12 mouse cellular contexts compared by ENCODE assay signal in genomic region chr1:54513836-54514235, GRCm38 (mm10). TPM values are rescaled to one million over a fixed set of nuclear protein-coding genes. Genes with fewer than 3 reads are reported as not detected.
DNase-seq lines count a peak whose midpoint lies in the region; ATAC-seq and TF ChIP-seq lines count a peak whose summit lies in the region.
"Had no signal": no experiment of that assay in that cellular context is flagged by ENCODE, and none has a peak within 500 bp of the region (broad histone marks: within the 10 kb centered on the region; RNA-seq: fewer than 3 reads in every experiment).

No protein-coding gene starts in this region.

- peak; percentile 47; the same call in 1 of the 2 replicates for TF ChIP-seq CTCF in forebrain, postnatal 0 days (IDR thresholded peaks at IDR 0.05; ENCODE audit: low read depth)
- peak; percentile 41; the same call in 1 of the 2 replicates for TF ChIP-seq CTCF in liver, embryonic 14.5 days (IDR thresholded peaks at IDR 0.05; ENCODE audit: low read depth)
- TF ChIP-seq CTCF in E14TG2a.4 (conservative IDR thresholded peaks at IDR 0.05; ENCODE audit: low read length): peak; percentile 61

- 87% methylated on average over 1 of the region's 1 CpGs for WGBS in forebrain, postnatal 0 days
- 84% methylated on average over 1 of the region's 1 CpGs for WGBS in forebrain, embryonic 16.5 days
- 70% methylated on average over 1 of the region's 1 CpGs for WGBS in liver, embryonic 14.5 days (ENCODE audit: insufficient replicate concordance)
- WGBS in limb, embryonic 10.5 days: 87% methylated on average over 1 of the region's 1 CpGs

- H3K9ac ChIP-seq in forebrain, postnatal 0 days: no peak overlapping the region
- no peak overlapping the region for H3K9ac ChIP-seq in forebrain, embryonic 16.5 days (replicated peaks; ENCODE audit: low read depth, low read length)
- no peak overlapping the region for H3K9ac ChIP-seq in liver, embryonic 14.5 days (replicated peaks)
- H3K9ac ChIP-seq: limb, embryonic 13.5 days had no signal

- no peaks in the 10 kb centered on the region for H3K27me3 ChIP-seq in forebrain, postnatal 0 days (ENCODE audit: insufficient read depth, low read length)
- no peaks in the 10 kb centered on the region for H3K27me3 ChIP-seq in forebrain, embryonic 16.5 days (replicated peaks; ENCODE audit: control insufficient read depth, insufficient read depth, low read length)
- H3K27me3 ChIP-seq in liver, embryonic 14.5 days (ENCODE audit: control insufficient read depth, insufficient read depth, low read length): no peaks in the 10 kb centered on the region
- no peaks in the 10 kb centered on the region for H3K27me3 ChIP-seq in E14TG2a.4 (ENCODE audit: insufficient read depth, low read length)
- H3K27me3 ChIP-seq in limb, embryonic 10.5 days (ENCODE audit: low read depth, poor library complexity, severe bottlenecking): no peaks in the 10 kb centered on the region
- H3K27me3 ChIP-seq: limb, embryonic 13.5 days had no signal

- H3K4me3 ChIP-seq in forebrain, postnatal 0 days (ENCODE audit: low read depth, low read length): no peak overlapping the region
- H3K4me3 ChIP-seq in forebrain, embryonic 16.5 days (replicated peaks; ENCODE audit: low read length): no peak overlapping the region
- H3K4me3 ChIP-seq in liver, embryonic 14.5 days (ENCODE audit: insufficient read depth in 1 of 2, low read depth in 2 of 2, low read length in 2 of 2): no peak overlapping the region
- no peak overlapping the region for H3K4me3 ChIP-seq in E14TG2a.4 (replicated peaks; ENCODE audit: low read length)
- H3K4me3 ChIP-seq in limb, embryonic 10.5 days: no peak overlapping the region
- H3K4me3 ChIP-seq: limb, embryonic 13.5 days had no signal

- peak; percentile 9 for DNase-seq in forebrain, postnatal 0 days
- DNase-seq in liver, embryonic 14.5 days (ENCODE audit: low read depth in 3 of 3, low spot score in 3 of 3): no peak
- no peak for DNase-seq in liver
- DNase-seq in mesoderm, embryonic 11.5 days (ENCODE audit: low read depth, low spot score): peak; percentile 17
- DNase-seq in heart, postnatal 25 days (ENCODE audit: low spot score): no peak
- DNase-seq in limb, embryonic 10.5 days (ENCODE audit: low spot score): no peak
- DNase-seq: cerebellum, adult 11-12 months; kidney, adult 18-20 months; right cerebral cortex, adult 18-20 months had no signal

- ATAC-seq in forebrain, postnatal 0 days: no peak
- ATAC-seq in forebrain, embryonic 16.5 days: no peak
- no peak for ATAC-seq in liver, embryonic 14.5 days (ENCODE audit: insufficient read depth)

- no peaks in the 10 kb centered on the region for H3K9me3 ChIP-seq in forebrain, postnatal 0 days (ENCODE audit: low read length)
- 0 out of 2 replicates have a peak, but pooled peaks cover 3% of the 10 kb centered on the region for H3K9me3 ChIP-seq in forebrain, embryonic 16.5 days (ENCODE audit: control insufficient read depth, low read length)
- no peaks in the 10 kb centered on the region for H3K9me3 ChIP-seq in liver, embryonic 14.5 days (ENCODE audit: control insufficient read depth, low read length)
- peaks cover 14% of the 10 kb centered on the region for H3K9me3 ChIP-seq in E14TG2a.4 (ENCODE audit: low read length)
- no peaks in the 10 kb centered on the region for H3K9me3 ChIP-seq in limb, embryonic 10.5 days (replicated peaks)

- H3K27ac ChIP-seq in forebrain, postnatal 0 days (ENCODE audit: low read depth, low read length): no peak overlapping the region
- H3K27ac ChIP-seq in forebrain, embryonic 16.5 days (ENCODE audit: low read length): no peak overlapping the region
- no peak overlapping the region for H3K27ac ChIP-seq in liver, embryonic 14.5 days
- no peak overlapping the region for H3K27ac ChIP-seq in limb, embryonic 10.5 days
- H3K27ac ChIP-seq: limb, embryonic 13.5 days had no signal

- no peaks in the 10 kb centered on the region for H3K4me1 ChIP-seq in forebrain, postnatal 0 days (ENCODE audit: insufficient read depth)
- no peaks in the 10 kb centered on the region for H3K4me1 ChIP-seq in forebrain, embryonic 16.5 days (replicated peaks; ENCODE audit: control insufficient read depth, insufficient read depth, low read length)
- no peaks in the 10 kb centered on the region for H3K4me1 ChIP-seq in liver, embryonic 14.5 days (replicated peaks; ENCODE audit: control insufficient read depth in 2 of 2, insufficient read depth in 2 of 2, low read length in 1 of 2)
- no peaks in the 10 kb centered on the region for H3K4me1 ChIP-seq in E14TG2a.4 (replicated peaks; ENCODE audit: low read depth, low read length)
- no peaks in the 10 kb centered on the region for H3K4me1 ChIP-seq in limb, embryonic 10.5 days
- H3K4me1 ChIP-seq: limb, embryonic 13.5 days had no signal

- H3K4me2 ChIP-seq in forebrain, postnatal 0 days (ENCODE audit: low read depth): no peak overlapping the region
- no peak overlapping the region for H3K4me2 ChIP-seq in forebrain, embryonic 16.5 days (ENCODE audit: low read length)
- no peak overlapping the region for H3K4me2 ChIP-seq in liver, embryonic 14.5 days (ENCODE audit: low read depth)
- H3K4me2 ChIP-seq: limb, embryonic 13.5 days had no signal

- no peak for TF ChIP-seq EP300 in liver, embryonic 14.5 days (IDR thresholded peaks at IDR 0.05; ENCODE audit: low read depth)

- intact Hi-C loops in heart, postnatal 25 days (cut with DNase I): no loop called here

- H3K36me3 ChIP-seq in forebrain, postnatal 0 days (ENCODE audit: insufficient read depth): peaks cover 16% of the 10 kb centered on the region
- H3K36me3 ChIP-seq in forebrain, embryonic 16.5 days (ENCODE audit: control insufficient read depth, insufficient read depth): peaks cover 7% of the 10 kb centered on the region
- H3K36me3 ChIP-seq in liver, embryonic 14.5 days (replicated peaks; ENCODE audit: control insufficient read depth, insufficient read depth, low read depth): no peaks in the 10 kb centered on the region
- peaks cover 3% of the 10 kb centered on the region; the same call in 1 of the 2 replicates for H3K36me3 ChIP-seq in E14TG2a.4 (ENCODE audit: insufficient read depth, low read length)
- H3K36me3 ChIP-seq in limb, embryonic 10.5 days: no peaks in the 10 kb centered on the region

RNA-seq across cellular contexts. Expression of gene Pgap1, which starts 43.6 kb away (rescaled TPM):
- 53.9 and 87.2 TPM in 2 replicates for total RNA-seq in forebrain, postnatal 0 days (2014; rRNA removed)
- polyA plus RNA-seq in forebrain, postnatal 0 days (2015; fragmentation: Nextera tagmentation; extraction: Ambion mirVana): 9.1 and 18.2 TPM in 2 replicates
- 31.2 and 33.3 TPM in 2 replicates for polyA plus RNA-seq in forebrain, embryonic 16.5 days (2015; fragmentation: Nextera tagmentation; extraction: Ambion mirVana)
- 0.29 and 0.30 TPM in 2 replicates for polyA plus RNA-seq in liver, embryonic 14.5 days (2012; rRNA removed)
- 0.80 and 1.2 TPM in 2 replicates for polyA plus RNA-seq in liver, embryonic 14.5 days (2014; fragmentation: Nextera tagmentation; extraction: Ambion mirVana)
- 1 to 10 TPM; 4.4 to 4.6 TPM for total RNA-seq in heart, postnatal 25 days (2021)
- 3.0 and 3.6 TPM in 2 replicates for polyA plus RNA-seq in limb, embryonic 10.5 days (2016; fragmentation: Nextera tagmentation; extraction: Ambion mirVana)

Comparison
In these comparisons a context has a peak if more than half of its experiments do, and no peak if none do; other contexts are left out.
1. DNase-seq: peak in forebrain, postnatal 0 days (single experiment) and mesoderm, embryonic 11.5 days (single experiment); none in liver, embryonic 14.5 days (0 of 3), liver (single experiment), heart, postnatal 25 days (single experiment) and limb, embryonic 10.5 days (single experiment).
2. Peak in every context shown above with its lines, with median percentiles within 50 percentile points of each other: CTCF ChIP-seq.